Comparison of ENCODE assay signal across 8 mouse cellular contexts in genomic region chr16:90282620-90283265, GRCm38 (mm10). TPM values are rescaled to one million over a fixed set of nuclear protein-coding genes. Genes with fewer than 3 reads are reported as not detected.
DNase-seq lines count a peak whose midpoint lies in the region; ATAC-seq and TF ChIP-seq lines count a peak whose summit lies in the region.

No protein-coding gene starts in this region.

- H3K27ac ChIP-seq in kidney, postnatal 0 days, result peak overlapping the region; percentile 98; the same call in 1 of the 2 replicates
- H3K27ac ChIP-seq in brown adipose tissue, adult 24 weeks (replicated peaks; ENCODE audit: low read depth, low read length), result peak overlapping the region; percentile 84
- H3K27ac ChIP-seq in intestine, embryonic 14.5 days (ENCODE audit: low read depth), result peak overlapping the region; percentile 87; the same call in 1 of the 2 replicates

- H3ac ChIP-seq in myocyte (ENCODE audit: control insufficient read depth, insufficient read length), result peak overlapping the region; percentile 65

- TF ChIP-seq CTCF in kidney, postnatal 0 days (IDR thresholded peaks at IDR 0.05; ENCODE audit: low read depth), result no peak

- peaks cover 58% of the 10 kb centered on the region for H3K79me2 ChIP-seq in myocyte (ENCODE audit: control insufficient read depth, insufficient read depth)

- H3K27me3 ChIP-seq in kidney, postnatal 0 days (ENCODE audit: insufficient read depth, low read length), result no peaks in the 10 kb centered on the region
- H3K27me3 ChIP-seq in intestine, embryonic 14.5 days (replicated peaks; ENCODE audit: control insufficient read depth, insufficient read depth, low read length), result no peaks in the 10 kb centered on the region
- no peaks in the 10 kb centered on the region for H3K27me3 ChIP-seq in myocyte (ENCODE audit: control insufficient read depth, insufficient read depth, insufficient read length)

- H3K9me3 ChIP-seq in kidney, postnatal 0 days (replicated peaks; ENCODE audit: low read length), result no peaks in the 10 kb centered on the region
- H3K9me3 ChIP-seq in intestine, embryonic 14.5 days (ENCODE audit: control insufficient read depth, low read length), result no peaks in the 10 kb centered on the region

- WGBS in kidney, postnatal 0 days, result 30% methylated on average over 14 of the region's 14 CpGs
- 33% methylated on average over 14 of the region's 14 CpGs for WGBS in intestine, embryonic 14.5 days

- H3K4me2 ChIP-seq in kidney, postnatal 0 days (ENCODE audit: low read length), result peak overlapping the region; percentile 74
- peak overlapping the region; percentile 97 for H3K4me2 ChIP-seq in intestine, embryonic 14.5 days (ENCODE audit: low read length)
- peak overlapping the region; percentile 94 for H3K4me2 ChIP-seq in myocyte (ENCODE audit: low read depth)

- DNase-seq in kidney, postnatal 0 days (ENCODE audit: low spot score), result no peak
- DNase-seq in kidney, postnatal 10 days, result no peak
- no peak for DNase-seq in intestine, embryonic 14.5 days (ENCODE audit: low spot score)
- DNase-seq in cerebellum, adult 9-10 months, result no peak
- DNase-seq in cerebellum, adult 11 months, result no peak
- DNase-seq in spleen, adult 12 weeks (ENCODE audit: low spot score), result no peak

- H3K4me1 ChIP-seq in kidney, postnatal 0 days (replicated peaks; ENCODE audit: insufficient read depth, low read length), result peaks cover 22% of the 10 kb centered on the region
- H3K4me1 ChIP-seq in brown adipose tissue, adult 24 weeks (ENCODE audit: control insufficient read depth, insufficient read depth, insufficient read length, low read length), result peaks cover 27% of the 10 kb centered on the region
- H3K4me1 ChIP-seq in intestine, embryonic 14.5 days (replicated peaks; ENCODE audit: control insufficient read depth, insufficient read depth, low read length), result peaks cover 39% of the 10 kb centered on the region

- H3K4me3 ChIP-seq in kidney, postnatal 0 days (replicated peaks; ENCODE audit: low read depth, low read length), result peak overlapping the region; percentile 100
- H3K4me3 ChIP-seq in brown adipose tissue, adult 24 weeks (ENCODE audit: insufficient read depth, low read depth, low read length), result peak overlapping the region; percentile 97
- H3K4me3 ChIP-seq in intestine, embryonic 14.5 days (ENCODE audit: low read depth, low read length), result peak overlapping the region; percentile 84
- H3K4me3 ChIP-seq in myocyte, result peak overlapping the region; percentile 69

- no peaks in the 10 kb centered on the region for H3K36me3 ChIP-seq in kidney, postnatal 0 days (ENCODE audit: insufficient read depth, low read length)
- no peaks in the 10 kb centered on the region for H3K36me3 ChIP-seq in intestine, embryonic 14.5 days (ENCODE audit: control insufficient read depth, insufficient read depth, low read length)
- no peaks in the 10 kb centered on the region for H3K36me3 ChIP-seq in myocyte (ENCODE audit: control insufficient read depth, insufficient read depth)

- peak overlapping the region; percentile 97 for H3K9ac ChIP-seq in kidney, postnatal 0 days (ENCODE audit: low read depth, low read length)
- H3K9ac ChIP-seq in intestine, embryonic 14.5 days (ENCODE audit: low read length), result peak overlapping the region; percentile 87

- TF ChIP-seq POLR2A in myocyte (IDR thresholded peaks at IDR 0.05; ENCODE audit: insufficient read length, low read depth), result no peak

- no peak for ATAC-seq in kidney, postnatal 0 days (replicated peaks; ENCODE audit: low FRiP score, low read depth)
- no peak for ATAC-seq in intestine, embryonic 14.5 days (replicated peaks; ENCODE audit: low FRiP score, low TSS enrichment, low read depth)

TF ChIP-seq in myocyte, 11 proteins besides CTCF, POLR2A, EP300 and RAD21:
- TF ChIP-seq MYOG (IDR thresholded peaks at IDR 0.05; ENCODE audit: control insufficient read depth in 1 of 3, insufficient read depth in 1 of 3, insufficient read length in 2 of 3, low read depth in 2 of 3), result no peak
- no peak for TF ChIP-seq TCF3 (IDR thresholded peaks at IDR 0.05; ENCODE audit: insufficient read length, low read depth)
- TF ChIP-seq POLR2AphosphoS2 (IDR thresholded peaks at IDR 0.05; ENCODE audit: insufficient read length, low read depth), result no peak
- TF ChIP-seq MAX (IDR thresholded peaks at IDR 0.05; ENCODE audit: low read depth), result no peak

RNA-seq across cellular contexts. Expression of gene Scaf4, which starts 1.6 kb away (rescaled TPM):
- 17.3 and 18.1 TPM in 2 replicates for polyA plus RNA-seq in kidney, postnatal 0 days (2015; fragmentation: Nextera tagmentation; extraction: Ambion mirVana)
- 11.9 and 12.2 TPM in 2 replicates for polyA plus RNA-seq in brown adipose tissue, adult 24 weeks (2012; ENCODE audit: insufficient read depth, insufficient read length, missing spikeins)
- 27.9 and 28.2 TPM in 2 replicates for polyA plus RNA-seq in intestine, embryonic 14.5 days (2014; fragmentation: Nextera tagmentation; extraction: Ambion mirVana)
- polyA plus RNA-seq in myocyte (2012; fragmentation: generic; extraction: Trizol), result 14.1 TPM
